Mouse (Mus musculus) ovary, postnatal 14 days (tissue): ENCODE measurements around the gene Egfl7.

ENCODE experiments used
- DNase-seq: peaks from one replicate; pipeline ENCODE4 v3.0.0; 2022; ENCODE audit warnings: low spot score

The Egfl7 gene

GRCm38 (mm10) chr2:26579714-26580113, at the start of gene Egfl7:
TSS of gene Egfl7 (plus strand) at chr2:26580014.
- DNase-seq = no peak

- no peak for DNase-seq
Measured at GRCm38 (mm10) chr2:26531829-26532228, 48.0 kb upstream of the Egfl7 start.

- DNase-seq = no peak
Measured at GRCm38 (mm10) chr2:26533249-26533648, 46.6 kb upstream of the Egfl7 start.

- DNase-seq = no peak
Measured at GRCm38 (mm10) chr2:26534161-26534560, 45.7 kb upstream of the Egfl7 start.

GRCm38 (mm10) chr2:26534616-26535015, 45.2 kb upstream of the Egfl7 start:
- no peak for DNase-seq

- no peak for DNase-seq
Measured at GRCm38 (mm10) chr2:26535517-26536045, 44.2 kb upstream of the Egfl7 start.

GRCm38 (mm10) chr2:26539516-26539915, 40.3 kb upstream of the Egfl7 start:
- no peak for DNase-seq

GRCm38 (mm10) chr2:26540721-26541120, 39.1 kb upstream of the Egfl7 start:
- no peak for DNase-seq

- DNase-seq = no peak
Measured at GRCm38 (mm10) chr2:26541258-26541910, 38.4 kb upstream of the Egfl7 start.

- DNase-seq = no peak
Measured at GRCm38 (mm10) chr2:26543155-26543554, 36.7 kb upstream of the Egfl7 start.

GRCm38 (mm10) chr2:26543768-26544167, 36.0 kb upstream of the Egfl7 start:
- DNase-seq = no peak

- DNase-seq = no peak
Measured at GRCm38 (mm10) chr2:26544265-26544664, 35.5 kb upstream of the Egfl7 start.

GRCm38 (mm10) chr2:26547481-26547880, 32.3 kb upstream of the Egfl7 start:
- DNase-seq = no peak

GRCm38 (mm10) chr2:26549801-26550200, 30.0 kb upstream of the Egfl7 start:
- DNase-seq = no peak

- DNase-seq = no peak
Measured at GRCm38 (mm10) chr2:26550205-26550604, 29.6 kb upstream of the Egfl7 start.

- DNase-seq = no peak
Measured at GRCm38 (mm10) chr2:26550777-26551176, 29.0 kb upstream of the Egfl7 start.

- DNase-seq = no peak
Measured at GRCm38 (mm10) chr2:26551446-26551845, 28.4 kb upstream of the Egfl7 start.

GRCm38 (mm10) chr2:26552066-26552465, 27.7 kb upstream of the Egfl7 start:
- no peak for DNase-seq

GRCm38 (mm10) chr2:26553904-26554303, 25.9 kb upstream of the Egfl7 start:
- no peak for DNase-seq

GRCm38 (mm10) chr2:26555076-26555475, 24.7 kb upstream of the Egfl7 start:
- DNase-seq = peak; percentile 44

- DNase-seq = no peak
Measured at GRCm38 (mm10) chr2:26556535-26556993, 23.2 kb upstream of the Egfl7 start.

- DNase-seq = no peak
Measured at GRCm38 (mm10) chr2:26560506-26560905, 19.3 kb upstream of the Egfl7 start.

GRCm38 (mm10) chr2:26561351-26562016, 18.3 kb upstream of the Egfl7 start:
- no peak for DNase-seq
